Mouse (Mus musculus): ENCODE results near the gene Hist1h3c.

DNA sequence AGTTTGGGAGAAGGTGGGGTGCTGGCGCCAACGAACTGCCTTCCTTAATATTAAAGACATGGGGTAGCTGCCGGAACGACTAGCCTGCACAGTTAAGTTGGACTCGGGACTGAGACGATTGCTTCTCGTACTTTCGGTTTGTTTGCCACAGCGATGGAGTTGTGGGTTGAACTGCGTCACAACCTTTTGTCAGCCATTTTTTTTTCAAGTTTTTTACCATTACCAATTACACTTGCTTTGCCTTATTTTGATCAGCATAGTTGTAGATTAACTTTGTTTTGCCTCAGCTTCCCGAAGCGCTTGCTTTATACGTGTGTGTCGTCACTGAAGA lies 5.5 kb downstream of the Hist1h3c start:
- no peak for TF ChIP-seq CTCF (IDR thresholded peaks at IDR 0.05)
- TF ChIP-seq EP300 (IDR thresholded peaks at IDR 0.05): no peak

Measured in lung, postnatal 0 days (tissue).